Mouse (Mus musculus) heart, embryonic 14.5 days (tissue): ENCODE results near the gene Tspan31. TPM values are rescaled to one million over a fixed set of nuclear protein-coding genes. Genes with fewer than 3 reads are reported as not detected.
"Not testable (repeated sequence)": the region's sequence is repeated elsewhere in the genome, so short reads cannot be mapped to it uniquely, and the experiment has no call there.

ENCODE experiments used
- ATAC-seq: fragments of 200-750 bp; cut with Nextera tagmentation; 2 replicates; pipeline ENCODE4 v1.8.0; 2017; ENCODE audit warnings: low read depth, moderate TSS enrichment; ENCODE audit not compliant: insufficient number of reproducible peaks, insufficient read depth, low FRiP score
- H3K27ac ChIP-seq, 2 experiments: fragments of 200-500 bp in 1 of 2; fragments of 300-500 bp in 1 of 2; sonication (generic) in 1 of 2; replicated peaks in 1 of 2; 2 replicates each; pipeline ENCODE4 v1.5.1; 2012 to 2014; ENCODE audit warnings: low read depth in 2 of 2, low read length in 2 of 2, control low read depth in 1 of 2, mild to moderate bottlenecking in 1 of 2, mixed read lengths in 1 of 2; ENCODE audit not compliant: control insufficient read depth in 1 of 2, insufficient read depth in 1 of 2
- H3K27me3 ChIP-seq: fragments of 300-500 bp; sonication (generic); 2 replicates; pipeline ENCODE4 v1.6.1; 2014; ENCODE audit warnings: mild to moderate bottlenecking, low read length, control low read depth; ENCODE audit not compliant: control insufficient read depth, insufficient read depth
- H3K36me3 ChIP-seq: fragments of 300-500 bp; sonication (generic); 2 replicates; pipeline ENCODE4 v1.6.1; 2014; ENCODE audit warnings: mild to moderate bottlenecking, control low read depth, low read length, mixed read lengths; ENCODE audit not compliant: control insufficient read depth, insufficient read depth
- H3K4me1 ChIP-seq, 2 experiments: fragments of 200-500 bp in 1 of 2; fragments of 300-500 bp in 1 of 2; sonication (generic) in 1 of 2; 2 replicates each; pipeline ENCODE4 v1.6.1; 2012 to 2014; ENCODE audit warnings: low read length in 2 of 2, control low read depth in 1 of 2, mixed read lengths in 1 of 2; ENCODE audit not compliant: control insufficient read depth in 2 of 2, insufficient read depth in 2 of 2
- H3K4me2 ChIP-seq: fragments of 300-500 bp; sonication (generic); 2 replicates; pipeline ENCODE4 v1.6.1; 2014; ENCODE audit warnings: mild to moderate bottlenecking, low read length
- H3K4me3 ChIP-seq, 2 experiments: fragments of 200-500 bp in 1 of 2; fragments of 300-500 bp in 1 of 2; sonication (generic) in 1 of 2; 2 replicates each; pipeline ENCODE4 v1.5.1; 2012 to 2014; ENCODE audit warnings: low read length in 2 of 2, mild to moderate bottlenecking in 2 of 2, control low read depth in 1 of 2, low read depth in 1 of 2, moderate library complexity in 1 of 2; ENCODE audit not compliant: control insufficient read depth in 1 of 2, insufficient read depth in 1 of 2
- H3K9ac ChIP-seq: fragments of 300-500 bp; sonication (generic); 2 replicates; pipeline ENCODE4 v1.6.1; 2014; ENCODE audit warnings: mild to moderate bottlenecking, low read length
- H3K9me3 ChIP-seq: fragments of 300-500 bp; sonication (generic); 2 replicates; pipeline ENCODE4 v1.6.1; 2016; ENCODE audit warnings: low read length, control low read depth; ENCODE audit not compliant: control insufficient read depth
- WGBS: fragments of 180-500 bp; shearing (Covaris S2); extraction: QIAGEN DNeasy Blood & Tissue Kit; methylation state at CpG from one replicate; pipeline ENCODE4 v1.1.7; 2014; 5-methylcytosine and 5-hydroxymethylcytosine counted together
- polyA plus RNA-seq: library from polyadenylated mRNA; unstranded; fragments of >200 nt; fragmentation: Nextera tagmentation; extraction: Ambion mirVana; gene quantifications from 2 replicates; pipeline ENCODE4 v1.2.1, GENCODE M21; 2014

The Tspan31 gene
- polyA plus RNA-seq, 1 experiment from 2014 or later: 101 TPM

GRCm38 (mm10) chr10:127076082-127076481 lies 6.0 kb upstream of the Tspan31 start:
- Histone ChIP-seq H3K27me3 (peaks cover 60% of the 10 kb centered on the region), H3K4me2 (no peak overlapping the region), H3K4me1 (peaks cover under 1 to 17% of the 10 kb centered on the region in 2 experiments; a peak in 3 of 4 replicates), H3K9ac (no peak overlapping the region), H3K27ac (no peak overlapping the region), H3K36me3 (no peaks in the 10 kb centered on the region), H3K4me3 (no peak overlapping the region), H3K9me3 (no peaks in the 10 kb centered on the region)
- no peak for ATAC-seq
- WGBS: 35% methylated on average over 4 of the region's 4 CpGs

DNA sequence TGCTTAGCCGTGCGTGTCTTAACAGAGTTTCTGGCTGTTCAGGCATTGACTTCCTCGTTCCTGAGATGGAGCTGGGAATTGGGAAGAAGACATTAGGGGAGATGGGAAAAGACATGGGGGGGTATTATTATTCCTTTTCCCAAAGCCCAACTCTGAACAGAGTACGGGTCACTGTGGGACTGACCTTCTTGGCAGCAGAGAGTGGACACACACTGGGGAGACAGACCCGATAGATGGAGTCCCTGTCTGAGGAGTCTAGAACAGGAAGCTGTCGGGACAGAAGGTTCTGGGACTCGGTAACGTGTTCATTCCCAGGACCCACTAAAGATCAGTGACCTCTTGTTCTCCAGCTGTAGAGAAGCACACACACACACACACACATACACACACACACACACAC lies 5.6 kb upstream of the Tspan31 start:
- Histone ChIP-seq H3K4me3 (no peak overlapping the region), H3K4me2 (no peak overlapping the region), H3K36me3 (no peaks in the 10 kb centered on the region), H3K27me3 (peaks cover 56% of the 10 kb centered on the region), H3K4me1 (peaks cover 4 to 15% of the 10 kb centered on the region in 2 experiments; a peak in 3 of 4 replicates), H3K27ac (no peak overlapping the region), H3K9me3 (no peaks in the 10 kb centered on the region), H3K9ac (no peak overlapping the region)
- WGBS: 64% methylated on average over 8 of the region's 8 CpGs
- no peak; the same call in 1 of the 2 replicates for ATAC-seq

GRCm38 (mm10) chr10:127075080-127075479 lies 5.0 kb upstream of the Tspan31 start, which contains the start of gene Agap2:
Agap2 (plus strand) TSS chr10:127075284.
- no peaks in the 10 kb centered on the region for H3K36me3 ChIP-seq
- peaks cover 50% of the 10 kb centered on the region for H3K27me3 ChIP-seq
- no peaks in the 10 kb centered on the region for H3K9me3 ChIP-seq
- WGBS: 53% methylated on average over 9 of the region's 9 CpGs
- no peak within 1 kb of the TSS for H3K4me3 ChIP-seq
- no peak within 1 kb of the TSS for H3K27ac ChIP-seq
- no peak within 1 kb of the TSS for H3K9ac ChIP-seq
- H3K4me2 ChIP-seq: no peak within 1 kb of the TSS
- peaks cover 4 to 13% of the 10 kb centered on the region in 2 experiments; a peak in 3 of 4 replicates for H3K4me1 ChIP-seq
- ATAC-seq: no peak

- peaks cover 39% of the 10 kb centered on the region for H3K27me3 ChIP-seq
- H3K27ac ChIP-seq: no peak overlapping the region
- no peaks in the 10 kb centered on the region for H3K9me3 ChIP-seq
- ATAC-seq: no peak
- H3K4me3 ChIP-seq: no peak overlapping the region
- H3K36me3 ChIP-seq: no peaks in the 10 kb centered on the region
- H3K4me1 ChIP-seq: peaks cover 7 to 8% of the 10 kb centered on the region in 2 experiments
- no peak overlapping the region for H3K9ac ChIP-seq
- H3K4me2 ChIP-seq: no peak overlapping the region
- WGBS: 85% methylated on average over 1 of the region's 1 CpGs
Measured at GRCm38 (mm10) chr10:127073981-127074380, 3.9 kb upstream of the Tspan31 start.

GRCm38 (mm10) chr10:127072969-127073368 lies 2.9 kb upstream of the Tspan31 start:
- 83% methylated on average over 2 of the region's 2 CpGs for WGBS
- H3K9me3 ChIP-seq: not testable (repeated sequence)
- H3K27me3 ChIP-seq: peaks cover 29% of the 10 kb centered on the region

DNA sequence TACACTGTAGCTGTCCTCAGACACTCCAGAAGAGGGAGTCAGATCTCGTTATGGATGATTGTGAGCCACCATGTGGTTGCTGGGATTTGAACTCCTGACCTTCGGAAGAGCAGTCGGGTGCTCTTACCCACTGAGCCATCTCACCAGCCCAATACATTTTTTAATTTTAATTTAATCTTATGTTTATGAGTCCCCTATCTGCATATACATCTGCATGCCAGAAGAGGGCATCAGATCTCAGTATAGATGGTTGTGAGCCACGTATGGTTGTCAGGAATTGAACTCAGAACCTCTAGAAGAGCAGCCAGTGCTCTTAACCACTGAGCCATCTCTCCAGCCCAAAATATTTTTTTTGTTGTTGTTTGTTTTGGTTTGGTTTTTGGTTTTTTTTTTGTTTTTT lies 2.2 kb upstream of the Tspan31 start:
- Histone ChIP-seq H3K36me3 (peaks cover 15% of the 10 kb centered on the region), H3K27me3 (peaks cover 22% of the 10 kb centered on the region)
- H3K4me1 ChIP-seq, H3K4me3 ChIP-seq, H3K9me3 ChIP-seq, H3K27ac ChIP-seq, H3K4me2 ChIP-seq, H3K9ac ChIP-seq, ATAC-seq: not testable (repeated sequence)
- WGBS: 88% methylated on average over 4 of the region's 4 CpGs

More at GRCm38 (mm10) chr10:127072969-127073368, 2.9 kb upstream of the Tspan31 start:
- H3K27ac ChIP-seq, H3K4me1 ChIP-seq, H3K4me3 ChIP-seq, H3K4me2 ChIP-seq, ATAC-seq, H3K9ac ChIP-seq, H3K36me3 ChIP-seq: not testable (repeated sequence)

GRCm38 (mm10) chr10:127071203-127071602 lies 1.1 kb upstream of the Tspan31 start:
- no peak for ATAC-seq
- no peaks in the 10 kb centered on the region for H3K9me3 ChIP-seq
- H3K27me3 ChIP-seq: peaks cover 11% of the 10 kb centered on the region
- H3K27ac ChIP-seq: no peak overlapping the region
- no peak overlapping the region for H3K9ac ChIP-seq
- peak overlapping the region; percentile 90 for H3K4me2 ChIP-seq
- peaks cover 26% of the 10 kb centered on the region for H3K36me3 ChIP-seq
- H3K4me3 ChIP-seq: peak overlapping the region in 1 of 2 experiments; percentile 61; a peak in 2 of 4 replicates
- peaks cover 7 to 9% of the 10 kb centered on the region in 2 experiments for H3K4me1 ChIP-seq
- WGBS: 81% methylated on average over 9 of the region's 9 CpGs
